Mouse (Mus musculus) left cerebral cortex, adult 11 months (tissue): ENCODE measurements at regions not wholly inside any gene's neighbourhood (a gene's known extent, or its start where the extent isn't known, plus 50 kb on each side); places are given as distances from the start of the nearest gene placed in this dataset.

Source experiments
- DNase-seq: peaks from one replicate; pipeline ENCODE4 v3.0.0; 2022; ENCODE audit warnings: low spot score

DNA sequence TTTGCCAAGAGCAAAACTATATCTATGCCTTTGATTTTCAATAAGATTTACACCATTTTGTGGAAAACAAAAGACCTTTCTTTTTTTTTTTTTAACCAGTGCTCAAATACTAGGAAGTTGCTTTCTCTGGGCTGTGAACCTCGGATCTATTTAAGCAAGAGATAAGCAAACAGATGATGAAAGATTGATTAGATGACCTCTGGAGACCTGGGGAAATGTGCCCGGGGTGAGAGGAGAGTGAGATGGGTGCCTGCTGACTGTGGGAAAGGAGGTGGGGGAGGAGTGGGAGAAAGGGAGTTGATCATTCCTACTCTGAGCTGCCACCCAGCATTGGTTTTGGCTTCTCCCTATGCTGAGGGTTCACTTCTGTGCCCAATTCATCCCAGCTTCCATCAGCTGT is 595.3 kb downstream of the Epha4 start:
- DNase-seq: no peak

GRCm38 (mm10) chr1:76920634-76921033 is 594.3 kb downstream of the Epha4 start:
- no peak for DNase-seq

- no peak for DNase-seq
These were observed 587.8 kb downstream of the Epha4 start for GRCm38 (mm10) chr1:76927041-76927440.

DNA sequence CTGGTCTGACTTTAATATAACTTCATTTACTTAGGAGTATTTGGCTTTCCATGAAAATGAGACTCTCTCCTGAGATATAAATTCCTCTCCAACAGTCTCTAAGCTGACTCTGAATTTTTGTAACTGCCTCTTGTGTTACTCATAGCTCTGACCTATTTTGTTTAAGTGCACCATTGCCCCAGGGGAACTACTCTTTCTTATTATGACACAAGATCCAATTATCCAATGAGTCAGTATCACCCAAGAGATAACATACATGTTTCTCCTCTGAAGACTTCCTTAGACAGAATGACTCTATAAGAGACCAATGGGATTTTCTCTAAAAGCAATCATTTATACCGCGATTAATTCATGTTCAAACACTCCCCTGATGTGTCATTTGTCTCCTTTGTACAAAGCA is 586.9 kb downstream of the Epha4 start:
- no peak for DNase-seq

DNA sequence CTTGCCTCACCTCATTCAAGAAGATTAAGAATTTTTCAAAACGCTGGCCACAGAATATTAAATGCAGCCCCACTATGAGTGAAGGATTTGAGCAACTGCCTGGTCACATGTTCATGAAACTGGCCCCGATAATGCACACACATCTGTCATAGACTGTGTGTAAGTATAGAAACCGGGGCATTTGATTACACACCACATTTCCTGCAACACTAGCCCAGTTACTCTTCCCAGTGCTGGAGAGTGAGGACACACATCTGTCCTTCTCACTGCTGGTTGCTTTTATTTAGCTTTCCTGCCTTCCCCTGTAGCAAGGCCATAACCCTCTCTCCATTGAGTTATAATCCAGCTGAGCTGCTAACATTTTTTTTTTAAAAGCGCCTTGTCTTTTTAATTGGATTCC is 581.4 kb downstream of the Epha4 start:
- no peak for DNase-seq

DNA sequence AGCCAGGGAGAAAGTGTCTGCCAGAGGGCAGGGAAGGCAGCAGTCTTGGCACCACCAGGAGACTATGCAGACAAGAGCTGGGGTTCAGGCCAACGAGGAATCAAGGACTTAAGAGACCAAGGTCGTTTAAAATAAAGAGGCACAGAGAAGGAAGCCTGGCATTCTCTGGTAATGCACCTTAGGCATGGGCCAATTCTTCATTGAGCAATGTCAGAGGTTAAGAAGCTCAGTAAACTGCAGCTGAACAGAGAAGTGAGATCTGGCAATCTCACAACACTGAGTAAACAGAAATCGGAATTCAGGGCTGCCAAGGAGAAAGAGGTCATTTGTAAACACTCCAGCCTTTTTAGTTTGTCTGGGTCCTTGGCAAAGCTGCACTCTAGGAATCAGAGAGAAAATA is 572.2 kb downstream of the Epha4 start:
- DNase-seq: no peak

DNA sequence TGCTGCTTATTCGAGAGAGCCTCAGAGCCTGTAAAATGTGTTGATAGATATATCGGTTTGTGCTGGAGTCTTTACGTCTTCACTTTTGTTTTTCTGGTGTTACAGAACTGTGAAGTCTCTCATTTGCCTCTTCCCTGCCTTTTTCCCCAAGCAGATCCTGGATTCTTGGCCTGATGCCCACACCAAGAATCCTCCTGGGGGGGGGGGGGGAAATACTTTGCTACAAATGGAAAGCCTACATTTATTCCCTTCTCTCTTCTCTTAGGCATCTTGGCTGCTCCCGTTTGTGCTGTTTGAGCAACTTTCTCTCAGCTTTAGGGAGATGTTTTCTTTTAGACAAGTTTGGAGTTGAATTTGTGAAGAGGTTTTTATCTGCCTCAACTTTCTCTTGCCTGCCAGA is 570.8 kb downstream of the Epha4 start:
- no peak for DNase-seq

DNA sequence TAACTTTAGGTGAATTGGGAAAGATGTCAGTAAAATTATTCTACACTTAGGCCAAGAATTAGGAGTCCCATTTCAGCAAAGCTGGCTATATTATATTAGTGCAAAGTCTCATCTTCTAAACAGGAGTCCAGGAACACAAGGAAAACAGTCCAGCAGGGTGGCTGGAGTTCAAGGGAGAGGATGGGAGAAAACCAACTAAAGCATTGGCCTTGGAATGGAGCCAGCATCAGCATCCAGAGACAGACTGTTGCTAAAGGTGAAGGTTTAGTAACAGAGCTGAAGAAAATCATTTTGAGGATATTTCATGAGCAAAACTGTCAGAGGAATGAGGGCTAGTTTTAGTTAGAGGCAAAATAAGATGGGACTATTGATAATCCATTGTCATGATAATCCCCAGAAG is 559.9 kb downstream of the Epha4 start:
- DNase-seq: no peak

DNA sequence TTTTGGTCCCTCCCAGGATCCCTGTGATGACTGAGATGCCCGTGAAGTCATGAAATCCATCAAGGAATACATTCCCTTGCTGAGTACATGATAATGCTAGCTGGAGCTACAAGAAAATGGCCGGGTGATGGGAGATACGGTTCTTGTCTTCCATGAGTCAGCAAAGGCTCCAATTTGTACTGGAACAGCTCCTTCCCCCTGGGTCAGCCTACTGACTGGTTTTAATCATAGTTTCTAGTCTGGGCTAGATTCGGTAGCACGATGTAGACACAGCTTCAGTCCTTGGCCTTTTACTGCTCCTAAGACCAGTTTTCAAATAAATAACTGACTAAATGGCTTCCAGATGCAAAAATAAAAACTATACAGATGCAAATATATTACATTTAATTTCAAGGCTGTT is 557.5 kb downstream of the Epha4 start:
- no peak for DNase-seq

DNA sequence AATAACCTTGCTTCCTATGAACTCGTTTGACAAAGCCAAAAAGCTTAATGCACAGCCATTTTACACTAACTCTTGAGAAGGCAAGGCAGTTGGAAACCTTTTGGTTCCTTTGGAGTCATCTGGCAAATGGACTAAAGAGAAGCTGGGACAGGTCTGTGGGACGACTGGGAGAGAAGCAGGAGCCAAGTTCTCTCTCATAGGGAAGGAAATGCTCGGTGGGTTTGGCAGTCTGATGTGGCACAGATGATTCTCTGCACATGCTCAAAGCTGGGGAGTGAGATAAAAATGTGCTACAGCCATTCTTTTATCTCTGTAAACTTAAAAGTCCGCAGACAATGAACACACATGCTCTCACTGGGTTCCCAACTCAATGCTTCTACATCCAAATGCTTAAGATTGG is 556.2 kb downstream of the Epha4 start:
- no peak for DNase-seq

GRCm38 (mm10) chr1:76972454-76972853 is 542.4 kb downstream of the Epha4 start:
- DNase-seq: no peak

DNA sequence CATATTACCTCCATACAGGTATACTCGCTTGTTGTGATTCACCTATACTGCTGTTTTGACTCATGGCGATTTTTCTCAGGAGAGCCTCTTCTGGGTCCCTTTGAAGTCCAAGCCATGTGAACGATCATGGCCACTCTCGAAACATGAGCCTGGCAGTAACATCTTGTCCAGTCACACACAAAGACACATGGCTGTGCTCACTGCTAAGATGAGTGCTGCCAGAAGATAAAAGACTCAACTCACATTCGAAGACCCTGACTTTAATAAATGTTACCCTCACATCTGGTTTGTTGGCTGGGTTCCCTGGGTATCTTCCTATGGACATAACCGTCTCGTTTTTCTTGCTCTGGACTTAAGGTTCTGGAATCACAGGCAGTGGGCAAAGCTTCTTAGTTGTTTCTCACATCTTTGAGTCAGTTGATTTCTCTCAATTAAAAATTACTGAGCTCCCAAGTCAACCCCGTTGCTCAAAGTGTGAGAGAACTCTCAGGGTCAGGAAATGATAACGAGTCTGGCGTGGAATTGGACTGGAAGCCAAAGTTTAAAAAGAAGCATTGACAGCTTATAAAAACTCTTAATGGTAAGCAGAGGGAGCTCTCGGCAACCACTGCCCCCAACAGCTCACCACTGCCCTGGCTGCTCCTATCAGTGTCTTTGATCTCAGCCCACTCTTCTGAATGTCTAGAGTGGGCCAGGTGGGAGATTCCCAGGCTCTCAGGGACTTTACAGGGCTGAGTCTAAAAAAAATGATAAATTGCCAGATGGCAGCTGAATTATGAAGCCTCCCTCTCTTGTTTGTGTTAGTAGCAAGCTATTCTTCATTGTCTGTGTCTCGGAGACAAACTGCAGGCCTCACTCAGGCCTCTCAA is 539.6 kb downstream of the Epha4 start:
- DNase-seq: no peak

DNA sequence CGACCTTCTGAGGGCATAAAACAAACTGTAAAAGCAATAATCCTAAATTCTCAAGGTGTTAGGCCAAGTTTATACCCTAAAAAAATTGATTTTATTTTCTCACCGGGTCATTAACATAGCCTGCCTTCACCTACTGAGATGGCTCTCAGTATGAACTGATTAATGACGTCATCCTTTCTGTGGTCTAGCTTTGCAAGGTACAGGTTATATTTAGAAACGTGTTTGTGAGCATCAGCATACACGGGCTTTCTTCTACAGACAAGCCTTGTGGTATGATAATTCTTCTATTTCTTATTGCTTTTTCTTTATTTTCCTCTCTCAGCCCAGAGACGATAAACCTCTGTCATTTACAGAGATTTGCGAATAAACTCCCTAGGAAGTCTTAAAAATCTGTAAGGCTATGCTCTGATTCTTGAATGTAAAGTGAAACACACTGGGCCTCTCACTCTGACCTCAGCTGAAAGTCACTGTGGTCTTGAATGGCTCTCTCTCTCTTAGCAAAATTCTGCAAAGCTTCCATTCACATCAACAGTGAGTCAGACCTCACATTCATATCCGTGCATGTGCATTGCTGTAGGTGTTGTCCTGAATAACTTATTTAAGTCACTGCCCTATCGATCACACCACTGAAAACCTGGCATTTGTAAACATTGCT is 534.3 kb downstream of the Epha4 start:
- no peak for DNase-seq

DNA sequence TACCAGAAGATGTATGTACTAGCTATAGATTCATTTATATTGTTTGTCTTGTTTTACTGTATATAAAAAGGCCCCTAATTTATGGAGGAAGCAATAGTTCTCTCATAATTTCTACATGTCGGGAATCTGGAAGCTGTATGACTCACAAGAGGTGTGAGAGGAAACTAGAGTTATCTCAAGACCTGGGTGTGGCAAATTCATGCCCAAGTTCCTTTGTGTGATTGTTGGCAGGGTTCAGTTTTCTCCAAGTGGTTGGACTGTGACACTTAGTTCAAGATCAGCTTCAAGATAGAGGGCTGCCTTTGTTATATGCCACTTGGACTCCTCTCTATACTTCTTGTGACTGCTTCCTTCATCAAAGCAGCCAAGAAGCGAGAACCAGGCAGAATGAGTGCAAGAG is 521.1 kb downstream of the Epha4 start:
- DNase-seq: no peak

GRCm38 (mm10) chr1:77008001-77008400 is 506.9 kb downstream of the Epha4 start:
- DNase-seq: no peak

GRCm38 (mm10) chr1:77010608-77011214 is 504.2 kb downstream of the Epha4 start:
- DNase-seq: no peak

GRCm38 (mm10) chr1:77027656-77028055 is 487.2 kb downstream of the Epha4 start:
- DNase-seq: peak; percentile 18

- no peak for DNase-seq
These were observed 486.7 kb downstream of the Epha4 start for GRCm38 (mm10) chr1:77028216-77028615.

DNA sequence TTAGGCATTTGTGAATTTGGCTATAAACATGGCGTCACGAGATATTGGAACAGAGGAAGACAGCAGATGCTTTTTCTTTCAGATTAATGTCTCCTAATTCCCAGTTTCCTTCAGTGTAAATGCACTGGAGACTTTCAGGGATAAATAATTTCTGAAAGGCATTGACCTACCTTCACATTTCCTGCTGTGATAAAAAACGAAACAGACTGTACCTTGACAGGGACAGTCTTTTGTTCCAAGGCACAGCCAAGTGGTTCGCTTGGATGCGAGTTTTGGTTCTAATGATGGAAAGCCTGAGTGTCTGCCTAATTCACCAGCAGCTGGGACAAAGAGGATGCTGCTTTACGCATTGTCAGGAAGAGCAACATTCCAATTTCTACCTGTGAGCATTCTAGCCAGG is 485.8 kb downstream of the Epha4 start:
- no peak for DNase-seq

- no peak for DNase-seq
These were observed 470.9 kb downstream of the Epha4 start for GRCm38 (mm10) chr1:77043749-77044564.

- no peak for DNase-seq
These were observed 466.0 kb downstream of the Epha4 start for GRCm38 (mm10) chr1:77048720-77049406.

GRCm38 (mm10) chr1:77051239-77051638 is 463.6 kb downstream of the Epha4 start:
- no peak for DNase-seq
